Mouse (Mus musculus) liver, adult (tissue): ENCODE data around the gene Tmem255a.

ENCODE experiments used
- GATA4 ChIP-seq: IDR thresholded peaks from 2 replicates; pipeline ENCODE4 v1.6.1; 2014; ENCODE audit warnings: mild to moderate bottlenecking, low read length; ENCODE audit not compliant: insufficient replicate concordance

The Tmem255a gene

DNA sequence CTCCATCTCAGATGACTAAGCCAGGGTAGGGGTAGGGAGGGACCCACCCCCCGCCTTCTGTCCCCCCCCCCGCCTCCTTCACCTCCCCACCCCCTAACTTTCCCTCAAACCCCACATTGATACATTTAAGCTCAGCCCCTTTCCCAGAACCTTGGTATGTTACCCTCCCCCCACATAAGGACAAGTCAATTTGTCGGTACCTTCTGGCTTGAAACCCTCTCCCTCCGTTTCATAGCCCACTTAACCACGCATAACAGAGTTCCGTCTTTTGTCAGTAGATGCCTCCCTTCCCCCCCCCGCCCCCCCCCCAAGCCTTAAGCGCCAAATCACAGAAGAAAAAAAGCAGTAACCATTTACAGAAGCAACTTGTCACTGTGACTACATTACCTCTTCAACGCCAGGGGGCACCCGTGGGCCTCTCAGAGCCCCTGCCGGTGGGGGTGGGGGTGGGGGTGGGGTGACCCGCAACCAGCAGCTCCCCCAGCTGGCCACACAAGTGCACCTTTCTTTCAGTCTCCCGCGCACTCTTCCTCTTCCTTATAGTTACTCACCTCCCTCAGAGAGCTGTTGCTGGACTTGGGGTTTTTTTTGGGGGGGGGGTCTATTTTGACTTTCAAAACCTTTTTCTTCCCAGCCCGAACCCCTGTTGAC lies 70.5 kb downstream of the Tmem255a start:
- no peak for TF ChIP-seq GATA4

DNA sequence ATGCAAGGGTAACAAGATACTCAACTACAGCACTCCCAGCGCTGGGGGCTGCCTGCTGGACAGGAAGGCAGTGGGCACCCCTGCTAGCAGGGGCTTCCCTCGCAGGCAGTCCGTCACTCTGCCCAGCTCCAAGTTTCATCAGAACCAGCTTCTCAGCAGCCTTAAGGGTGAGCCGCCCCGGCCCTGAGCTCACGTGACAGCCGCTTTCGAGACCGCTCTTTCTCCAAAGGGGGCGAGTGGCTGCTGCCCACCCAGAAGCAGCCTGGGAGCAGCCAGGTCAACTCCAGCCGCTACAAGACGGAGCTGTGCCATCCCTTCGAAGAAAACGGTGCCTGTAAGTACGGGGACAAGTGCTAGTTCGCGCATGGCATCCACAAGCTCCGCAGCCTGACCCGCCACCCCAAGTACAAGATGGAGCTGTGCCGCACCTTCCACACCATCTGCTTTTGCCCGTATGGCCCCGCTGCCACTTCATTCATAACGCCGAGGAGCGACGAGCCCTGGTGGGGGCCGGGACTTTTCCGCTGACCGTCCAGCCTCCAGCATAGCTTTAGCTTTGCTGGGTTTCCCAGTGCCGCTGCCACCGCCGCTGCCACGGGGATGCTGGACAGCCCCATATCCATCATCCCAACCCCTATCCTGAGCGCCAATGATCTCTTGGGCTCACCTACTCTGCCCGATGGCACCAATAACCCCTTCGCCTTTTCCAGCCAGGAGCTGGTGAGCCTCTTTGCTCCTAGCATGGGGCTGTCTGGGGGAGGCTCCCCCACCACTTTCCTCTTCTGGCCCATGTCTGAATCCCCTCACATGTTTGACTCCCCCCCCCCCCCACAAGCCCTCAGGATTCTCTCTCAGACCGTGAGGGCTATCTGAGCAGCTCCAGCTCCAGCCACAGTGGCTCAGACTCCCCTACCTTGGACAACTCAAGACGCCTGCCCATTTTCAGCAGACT lies 71.3 kb downstream of the Tmem255a start:
- no peak for TF ChIP-seq GATA4

DNA sequence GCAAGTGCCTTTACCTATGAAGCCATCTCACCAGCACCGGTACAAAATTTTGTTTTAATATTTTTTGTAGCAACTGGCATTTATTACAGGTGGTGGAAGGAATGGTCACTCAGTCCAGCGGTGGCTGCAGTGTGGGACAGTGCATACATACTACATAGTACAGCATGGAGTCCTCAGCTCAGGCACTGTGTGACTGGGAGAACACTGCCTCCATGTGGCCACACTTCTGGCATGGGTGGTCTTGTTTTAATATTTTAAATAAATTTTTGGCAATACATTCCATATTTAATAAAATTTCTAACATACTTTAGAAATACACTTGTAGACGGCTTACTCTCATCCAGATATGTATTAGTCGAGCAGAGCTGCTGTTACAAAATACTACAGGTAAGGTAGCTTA lies 85.6 kb downstream of the Tmem255a start:
- TF ChIP-seq GATA4: no peak

DNA sequence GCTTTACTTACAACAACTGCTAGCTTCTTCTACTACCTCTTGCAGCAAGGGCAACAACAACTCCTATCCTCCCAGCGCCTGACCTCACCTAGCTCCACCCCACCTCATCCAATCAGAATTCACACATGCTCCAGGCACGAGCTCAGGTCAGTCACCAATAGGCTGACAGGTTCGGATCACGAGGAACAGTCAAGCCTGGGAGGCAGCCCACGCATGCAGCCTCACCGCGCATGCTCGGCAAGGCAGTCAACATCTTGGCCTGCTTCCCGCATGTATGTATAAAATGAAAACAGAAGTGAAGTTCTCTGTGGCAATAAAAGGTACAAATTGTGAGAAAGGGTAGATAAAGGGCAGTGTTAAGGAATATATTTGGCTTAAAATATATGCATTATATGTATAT lies 86.2 kb downstream of the Tmem255a start:
- TF ChIP-seq GATA4: no peak

DNA sequence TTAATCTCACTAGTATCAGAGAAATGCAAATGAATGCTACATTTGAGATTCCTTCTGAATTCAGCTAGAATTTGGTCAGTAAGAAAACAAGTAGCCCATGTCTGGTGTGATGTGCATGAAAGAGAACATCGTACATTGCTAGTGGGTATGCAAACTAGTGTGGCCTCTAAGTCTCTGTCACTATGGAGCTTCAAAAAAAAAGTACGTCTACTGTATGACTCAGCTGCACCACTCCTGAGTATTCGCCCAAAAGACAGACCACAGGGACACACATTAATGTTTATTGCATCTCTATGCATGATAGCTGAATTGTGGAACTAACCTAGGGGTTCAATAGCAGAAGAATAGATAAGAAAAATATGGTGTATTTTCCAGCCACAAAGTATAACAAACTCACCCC lies 86.9 kb downstream of the Tmem255a start:
- no peak for TF ChIP-seq GATA4

DNA sequence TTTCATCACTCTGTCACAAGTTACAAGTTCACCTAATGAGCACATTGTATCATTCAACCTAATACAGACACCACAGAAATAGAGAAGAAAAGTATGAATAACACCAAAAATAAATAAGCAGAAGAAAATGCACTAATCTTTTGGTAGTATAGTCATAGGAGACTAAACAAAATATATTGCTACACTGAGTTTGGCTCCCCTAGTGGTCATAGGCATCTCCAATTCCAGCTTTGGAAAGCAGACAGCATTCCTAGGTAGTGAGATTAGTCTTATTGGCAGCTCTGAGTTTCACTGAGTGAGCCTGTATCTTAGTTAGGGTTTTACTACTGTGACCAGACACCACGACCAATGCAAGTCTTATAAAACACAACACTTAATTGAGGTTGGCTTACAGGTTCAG lies 93.1 kb downstream of the Tmem255a start:
- no peak for TF ChIP-seq GATA4
